Mouse (Mus musculus) midbrain, postnatal 0 days (tissue): ENCODE results near the gene Arsb. TPM values are rescaled to one million over a fixed set of nuclear protein-coding genes. Genes with fewer than 3 reads are reported as not detected.

Source experiments
- ATAC-seq: fragments of 200-750 bp; cut with Nextera tagmentation; 2 replicates; pipeline ENCODE4 v1.8.0; 2017; ENCODE audit warnings: moderate number of reproducible peaks, mild to moderate bottlenecking, moderate TSS enrichment, moderate library complexity; ENCODE audit not compliant: low FRiP score
- DNase-seq: peaks from one replicate; pipeline ENCODE4 v3.0.0-alpha.2; 2015; ENCODE audit warnings: low spot score
- H3K27ac ChIP-seq: fragments of 300-500 bp; sonication (generic); 2 replicates; pipeline ENCODE4 v1.5.1; 2014; ENCODE audit warnings: low read depth, mild to moderate bottlenecking, low read length, mixed read lengths
- H3K27me3 ChIP-seq: fragments of 300-500 bp; sonication (generic); 2 replicates; pipeline ENCODE4 v1.6.1; 2014; ENCODE audit warnings: low read length, control low read depth, mixed read lengths; ENCODE audit not compliant: insufficient read depth
- H3K36me3 ChIP-seq: fragments of 300-500 bp; sonication (generic); 2 replicates; pipeline ENCODE4 v1.6.1; 2014; ENCODE audit warnings: low read length, control low read depth, mixed read lengths; ENCODE audit not compliant: insufficient read depth
- H3K4me1 ChIP-seq: fragments of 300-500 bp; sonication (generic); 2 replicates; pipeline ENCODE4 v1.6.1; 2014; ENCODE audit warnings: mild to moderate bottlenecking, control low read depth, antibody characterized with exemption, low read length, mixed read lengths; ENCODE audit not compliant: insufficient read depth
- H3K4me2 ChIP-seq: fragments of 300-500 bp; sonication (generic); 2 replicates; pipeline ENCODE4 v1.6.1; 2014; ENCODE audit warnings: low read depth, mild to moderate bottlenecking, low read length, mixed read lengths; ENCODE audit not compliant: poor library complexity, severe bottlenecking
- H3K4me3 ChIP-seq: fragments of 300-500 bp; sonication (generic); 2 replicates; pipeline ENCODE4 v1.5.1; 2014; ENCODE audit warnings: low read depth, mild to moderate bottlenecking, low read length, moderate library complexity
- H3K9ac ChIP-seq: fragments of 300-500 bp; sonication (generic); replicated peaks from 2 replicates; pipeline ENCODE4 v1.6.1; 2014; ENCODE audit warnings: mild to moderate bottlenecking, low read length, moderate library complexity, mixed read lengths; ENCODE audit not compliant: poor library complexity, severe bottlenecking
- H3K9me3 ChIP-seq: fragments of 300-500 bp; sonication (generic); 2 replicates; pipeline ENCODE4 v1.6.1; 2016; ENCODE audit warnings: low read length, control low read depth
- CTCF ChIP-seq: IDR thresholded peaks from 2 replicates; pipeline ENCODE4 v1.5.1; 2016; ENCODE audit warnings: antibody characterized with exemption, mild to moderate bottlenecking
- WGBS: fragments of 180-500 bp; shearing (Covaris S2); extraction: QIAGEN DNeasy Blood & Tissue Kit; methylation state at CpG from one replicate; pipeline ENCODE4 v1.1.7; 2014; 5-methylcytosine and 5-hydroxymethylcytosine counted together
- polyA plus RNA-seq: library from polyadenylated mRNA; unstranded; fragments of >200 nt; fragmentation: Nextera tagmentation; extraction: Ambion mirVana; gene quantifications from 2 replicates; pipeline ENCODE4 v1.2.1, GENCODE M21; 2015
- total RNA-seq: library from RNA; depleted of rRNA; stranded (reverse); fragments of >200 nt; gene quantifications from 2 replicates; pipeline ENCODE4 v1.2.3, GENCODE M21; 2014

The Arsb gene
- total and polyA plus RNA-seq, 2 experiments from 2014 or later, result 13.1 to 15.2 TPM

- H3K4me3 ChIP-seq, result no peak overlapping the region
- no peak overlapping the region for H3K27ac ChIP-seq
- no peaks in the 10 kb centered on the region for H3K9me3 ChIP-seq
- peak; percentile 77 for DNase-seq
- no peaks in the 10 kb centered on the region; the same call in 1 of the 2 replicates for H3K4me1 ChIP-seq
- no peak overlapping the region for H3K9ac ChIP-seq
- 64% methylated on average over 6 of the region's 6 CpGs for WGBS
- no peak for ATAC-seq
- H3K27me3 ChIP-seq, result no peaks in the 10 kb centered on the region
- H3K4me2 ChIP-seq, result no peak overlapping the region
- TF ChIP-seq CTCF, result no peak
- H3K36me3 ChIP-seq, result no peaks in the 10 kb centered on the region
Observed at GRCm38 (mm10) chr13:93936455-93936854, 165.0 kb downstream of the Arsb start.

GRCm38 (mm10) chr13:93938118-93938517 is 166.7 kb downstream of the Arsb start:
- Histone ChIP-seq H3K27ac (no peak overlapping the region), H3K9ac (no peak overlapping the region), H3K27me3 (no peaks in the 10 kb centered on the region), H3K4me1 (no peaks in the 10 kb centered on the region; the same call in 1 of the 2 replicates), H3K4me3 (no peak overlapping the region), H3K9me3 (no peaks in the 10 kb centered on the region), H3K36me3 (no peaks in the 10 kb centered on the region), H3K4me2 (no peak overlapping the region)
- DNase-seq (no peak), ATAC-seq (no peak)
- no peak for TF ChIP-seq CTCF
- 7% methylated on average over 2 of the region's 2 CpGs for WGBS

DNA sequence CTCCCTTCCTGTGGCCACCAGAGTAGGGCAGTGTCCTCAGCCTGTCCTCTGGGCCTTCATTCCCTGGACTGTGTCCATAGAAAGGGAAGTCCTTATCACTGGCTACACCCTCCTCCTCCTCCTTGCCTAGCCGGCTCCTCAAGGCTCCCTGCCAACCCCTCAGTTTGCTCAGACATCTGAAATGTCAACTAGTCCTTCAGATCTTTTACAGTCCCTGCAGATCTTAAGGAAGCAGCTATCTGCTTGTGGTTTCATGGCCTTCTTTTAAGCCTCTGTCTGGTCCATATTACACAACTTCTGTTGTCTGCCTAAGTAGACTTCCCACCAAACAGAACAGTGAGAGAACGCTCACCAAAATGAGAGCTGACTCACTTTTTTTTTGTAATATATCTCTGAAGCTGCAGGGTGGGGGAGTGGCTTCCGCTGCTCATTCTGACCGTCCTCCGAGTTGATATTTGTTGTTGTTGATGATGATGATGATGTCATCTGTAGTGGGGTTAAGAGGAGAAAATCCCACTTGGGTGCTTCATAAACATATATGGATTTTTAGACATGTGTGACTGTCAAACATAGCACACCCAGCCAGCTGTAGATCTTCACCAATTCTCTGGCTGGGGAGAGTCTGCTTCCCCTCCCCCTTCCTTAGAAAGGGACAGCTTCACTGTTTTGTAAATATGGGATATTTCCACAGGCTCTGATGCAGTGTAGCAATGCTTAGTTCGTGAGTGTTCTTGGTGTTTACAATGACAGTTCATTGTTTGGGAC is 168.1 kb downstream of the Arsb start:
- Histone ChIP-seq H3K9ac (no peak overlapping the region), H3K4me3 (no peak overlapping the region), H3K27me3 (no peaks in the 10 kb centered on the region), H3K4me2 (no peak overlapping the region), H3K27ac (no peak overlapping the region), H3K36me3 (no peaks in the 10 kb centered on the region), H3K9me3 (no peaks in the 10 kb centered on the region), H3K4me1 (no peaks in the 10 kb centered on the region; the same call in 1 of the 2 replicates)
- 76% methylated on average over 6 of the region's 6 CpGs for WGBS
- DNase-seq (no peak), ATAC-seq (no peak)
- no peak for TF ChIP-seq CTCF

GRCm38 (mm10) chr13:93940742-93941531 is 169.5 kb downstream of the Arsb start:
- no peak for ATAC-seq
- 78% methylated on average over 7 of the region's 7 CpGs for WGBS

DNA sequence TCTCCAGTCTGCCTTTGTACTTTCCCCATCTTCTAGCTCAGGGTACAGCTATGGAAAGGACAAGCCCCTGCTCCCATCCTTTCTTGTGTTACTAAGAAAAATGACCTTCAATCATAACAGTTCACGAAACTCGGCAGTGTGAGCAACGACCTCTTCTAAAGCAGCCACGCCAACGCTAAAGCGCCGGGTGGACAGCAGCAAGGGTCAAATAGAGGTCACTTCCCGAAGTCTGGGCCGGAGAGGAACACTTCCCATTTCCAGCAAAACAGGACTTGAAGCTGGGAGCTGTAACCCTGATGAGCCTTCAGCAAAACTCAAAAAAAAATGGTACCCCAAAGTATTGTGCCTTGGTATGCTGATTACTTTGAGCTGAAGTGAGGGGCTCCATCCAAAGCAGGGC is 179.6 kb downstream of the Arsb start:
- no peak overlapping the region for H3K27ac ChIP-seq
- ATAC-seq (no peak), DNase-seq (no peak)
- H3K4me3 ChIP-seq, result no peak overlapping the region
- no peak overlapping the region for H3K9ac ChIP-seq
- no peaks in the 10 kb centered on the region for H3K36me3 ChIP-seq
- H3K4me2 ChIP-seq, result no peak overlapping the region
- WGBS, result 75% methylated on average over 9 of the region's 9 CpGs
- no peaks in the 10 kb centered on the region for H3K4me1 ChIP-seq
- TF ChIP-seq CTCF, result no peak
- no peaks in the 10 kb centered on the region for H3K27me3 ChIP-seq
- no peaks in the 10 kb centered on the region for H3K9me3 ChIP-seq

More at GRCm38 (mm10) chr13:93940742-93941531, 169.5 kb downstream of the Arsb start:
- H3K36me3 ChIP-seq, result no peaks in the 10 kb centered on the region
- no peak overlapping the region for H3K27ac ChIP-seq
- H3K4me3 ChIP-seq, result no peak overlapping the region
- TF ChIP-seq CTCF, result no peak
- no peaks in the 10 kb centered on the region; the same call in 1 of the 2 replicates for H3K4me1 ChIP-seq
- H3K9ac ChIP-seq, result no peak overlapping the region
- H3K27me3 ChIP-seq, result no peaks in the 10 kb centered on the region
- DNase-seq, result peak; percentile 32
- H3K4me2 ChIP-seq, result no peak overlapping the region
- H3K9me3 ChIP-seq, result no peaks in the 10 kb centered on the region

DNA sequence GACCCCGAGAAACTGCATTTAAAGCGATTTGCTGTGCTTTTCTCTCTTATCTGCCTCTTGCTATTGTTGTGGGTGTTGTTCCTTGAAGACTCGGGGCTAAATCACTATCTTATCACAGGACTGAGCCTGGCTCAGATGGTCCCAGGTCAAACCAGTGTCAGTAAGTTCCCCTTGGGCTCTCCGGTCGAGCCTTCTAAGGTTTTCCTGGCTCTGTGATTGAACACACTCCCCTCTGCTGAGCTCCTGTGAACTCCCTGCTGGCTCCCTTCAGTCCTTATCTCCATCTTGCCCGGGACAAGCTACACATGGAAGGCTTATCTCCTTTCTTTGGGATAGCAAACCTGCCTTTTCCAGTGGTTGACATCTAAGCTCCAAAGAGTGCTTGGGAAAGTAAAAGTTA is 180.1 kb downstream of the Arsb start:
- no peak overlapping the region for H3K27ac ChIP-seq
- no peak overlapping the region for H3K4me3 ChIP-seq
- H3K9ac ChIP-seq, result no peak overlapping the region
- H3K9me3 ChIP-seq, result no peaks in the 10 kb centered on the region
- H3K4me1 ChIP-seq, result no peaks in the 10 kb centered on the region
- no peaks in the 10 kb centered on the region for H3K27me3 ChIP-seq
- H3K4me2 ChIP-seq, result no peak overlapping the region
- H3K36me3 ChIP-seq, result no peaks in the 10 kb centered on the region
- no peak for TF ChIP-seq CTCF
- ATAC-seq (no peak), DNase-seq (no peak)
- WGBS, result 68% methylated on average over 6 of the region's 6 CpGs
